Mouse (Mus musculus): Measurements from ENCODE around the gene Tbx4.

The Tbx4 gene

GRCm38 (mm10) chr11:85896335-85896985 is 10.2 kb downstream of the Tbx4 start:
- in situ Hi-C loops (cut with MboI, MseI) = no loop called here

- in situ Hi-C loops (cut with MboI, MseI) = no loop called here
Observed at GRCm38 (mm10) chr11:85900291-85900690, 14.1 kb downstream of the Tbx4 start.

- in situ Hi-C loops (cut with MboI, MseI) = no loop called here
Observed at GRCm38 (mm10) chr11:85909514-85909913, 23.3 kb downstream of the Tbx4 start.

GRCm38 (mm10) chr11:85910133-85910532 is 23.9 kb downstream of the Tbx4 start:
- in situ Hi-C loops (cut with MboI, MseI) = no loop called here

- in situ Hi-C loops (cut with MboI, MseI) = no loop called here
Observed at GRCm38 (mm10) chr11:85913506-85913905, 27.3 kb downstream of the Tbx4 start.

GRCm38 (mm10) chr11:85917091-85917992 is 31.1 kb downstream of the Tbx4 start:
- in situ Hi-C loops (cut with MboI, MseI) = no loop called here

GRCm38 (mm10) chr11:85917993-85918325 is 31.7 kb downstream of the Tbx4 start:
- in situ Hi-C loops (cut with MboI, MseI) = no loop called here

GRCm38 (mm10) chr11:85918388-85918940 is 32.2 kb downstream of the Tbx4 start:
- in situ Hi-C loops (cut with MboI, MseI) = no loop called here

- in situ Hi-C loops (cut with MboI, MseI) = no loop called here
Observed at GRCm38 (mm10) chr11:85925294-85925743, 39.1 kb downstream of the Tbx4 start.

GRCm38 (mm10) chr11:85926287-85926764 is 40.1 kb downstream of the Tbx4 start:
- in situ Hi-C loops (cut with MboI, MseI) = no loop called here

- in situ Hi-C loops (cut with MboI, MseI) = no loop called here
Observed at GRCm38 (mm10) chr11:85928106-85928505, 41.9 kb downstream of the Tbx4 start.

- in situ Hi-C loops (cut with MboI, MseI) = no loop called here
Observed at GRCm38 (mm10) chr11:85929651-85930050, 43.4 kb downstream of the Tbx4 start.

- in situ Hi-C loops (cut with MboI, MseI) = no loop called here
Observed at GRCm38 (mm10) chr11:85941785-85942570, 55.8 kb downstream of the Tbx4 start.

GRCm38 (mm10) chr11:85948765-85949164 is 62.5 kb downstream of the Tbx4 start:
- in situ Hi-C loops (cut with MboI, MseI) = no loop called here

GRCm38 (mm10) chr11:85949749-85950148 is 63.5 kb downstream of the Tbx4 start:
- in situ Hi-C loops (cut with MboI, MseI) = loop anchor here in 1 of 2 experiments (5.0 kb wide), 1 partner anchor 73 kb away; no protein-coding TSS in a partner anchor

GRCm38 (mm10) chr11:85952538-85952937 is 66.3 kb downstream of the Tbx4 start:
- in situ Hi-C loops (cut with MboI, MseI) = loop anchor here in 1 of 2 experiments (5.0 kb wide), 1 partner anchor 70 kb away; no protein-coding TSS in a partner anchor

- in situ Hi-C loops (cut with MboI, MseI) = no loop called here
Observed at GRCm38 (mm10) chr11:85955611-85956010, 69.4 kb downstream of the Tbx4 start.

- in situ Hi-C loops (cut with MboI, MseI) = no loop called here
Observed at GRCm38 (mm10) chr11:85956422-85956821, 70.2 kb downstream of the Tbx4 start.

GRCm38 (mm10) chr11:85956950-85957778 is 70.9 kb downstream of the Tbx4 start:
- in situ Hi-C loops (cut with MboI, MseI) = no loop called here

GRCm38 (mm10) chr11:85959837-85960236 is 73.6 kb downstream of the Tbx4 start:
- in situ Hi-C loops (cut with MboI, MseI) = no loop called here

Measured in T-helper 17 cell (primary cell).